Mouse (Mus musculus) heart, embryonic 11.5 days (tissue): ENCODE measurements around the gene Gemin5. TPM values are rescaled to one million over a fixed set of nuclear protein-coding genes. Genes with fewer than 3 reads are reported as not detected.

ENCODE experiments used
- ATAC-seq: fragments of 200-750 bp; cut with Nextera tagmentation; replicated peaks from 2 replicates; pipeline ENCODE4 v1.8.0; 2017; ENCODE audit warnings: moderate library complexity; ENCODE audit not compliant: insufficient number of reproducible peaks, low FRiP score, low TSS enrichment
- H3K27ac ChIP-seq: fragments of 300-500 bp; sonication (generic); 2 replicates; pipeline ENCODE4 v1.5.1; 2014; ENCODE audit warnings: mild to moderate bottlenecking, low read depth, low read length
- H3K27me3 ChIP-seq: fragments of 300-500 bp; sonication (generic); 2 replicates; pipeline ENCODE4 v1.6.1; 2014; ENCODE audit warnings: mild to moderate bottlenecking, low read length, mixed read lengths; ENCODE audit not compliant: control insufficient read depth, insufficient read depth
- H3K36me3 ChIP-seq: fragments of 300-500 bp; sonication (generic); 2 replicates; pipeline ENCODE4 v1.6.1; 2014; ENCODE audit warnings: mild to moderate bottlenecking, low read length, moderate library complexity, mixed read lengths; ENCODE audit not compliant: control insufficient read depth, insufficient read depth
- H3K4me1 ChIP-seq: fragments of 300-500 bp; sonication (generic); 2 replicates; pipeline ENCODE4 v1.6.1; 2014; ENCODE audit warnings: low read length; ENCODE audit not compliant: control insufficient read depth, insufficient read depth
- H3K4me2 ChIP-seq: fragments of 300-500 bp; sonication (generic); 2 replicates; pipeline ENCODE4 v1.6.1; 2014; ENCODE audit warnings: mild to moderate bottlenecking, moderate library complexity
- H3K4me3 ChIP-seq: fragments of 300-500 bp; sonication (generic); 2 replicates; pipeline ENCODE4 v1.5.1; 2014; ENCODE audit warnings: low read depth, low read length
- H3K9ac ChIP-seq: fragments of 300-500 bp; sonication (generic); 2 replicates; pipeline ENCODE4 v1.6.1; 2014; ENCODE audit warnings: mild to moderate bottlenecking, low read depth, low read length, moderate library complexity
- H3K9me3 ChIP-seq: fragments of 300-500 bp; sonication (generic); replicated peaks from 2 replicates; pipeline ENCODE4 v1.6.1; 2016; ENCODE audit warnings: low read length; ENCODE audit not compliant: control insufficient read depth
- WGBS: fragments of 180-500 bp; shearing (Covaris S2); extraction: QIAGEN DNeasy Blood & Tissue Kit; methylation state at CpG from one replicate; pipeline ENCODE4 v1.1.7; 2014; ENCODE audit not compliant: insufficient replicate concordance; 5-methylcytosine and 5-hydroxymethylcytosine counted together
- polyA plus RNA-seq: library from polyadenylated mRNA; unstranded; fragments of >200 nt; fragmentation: Nextera tagmentation; extraction: Ambion mirVana; gene quantifications from 2 replicates; pipeline ENCODE4 v1.2.1, GENCODE M21; 2014

Gemin5 gene
- polyA plus RNA-seq, 1 experiment from 2014 or later, result 15.3 TPM

DNA sequence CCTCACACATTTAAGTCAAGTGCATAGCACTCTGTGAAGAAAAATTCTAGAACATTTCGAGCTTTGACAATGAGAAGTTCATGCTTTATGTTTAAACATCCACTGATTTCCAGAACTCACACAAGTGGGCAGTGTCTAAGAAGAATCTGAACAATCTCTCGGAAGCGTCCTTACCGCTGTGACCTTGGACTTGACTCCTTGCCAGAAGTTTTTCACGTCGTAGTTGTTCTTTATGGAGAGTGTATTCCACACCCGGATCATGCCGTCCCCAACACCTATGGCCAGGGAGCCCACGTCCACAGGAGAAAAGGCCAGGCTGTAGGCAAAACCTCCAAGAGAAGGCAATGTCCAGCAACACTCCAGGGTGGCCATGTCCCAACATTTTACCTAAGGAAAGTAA lies 12.9 kb downstream of the Gemin5 start:
- 84% methylated on average over 9 of the region's 9 CpGs for WGBS
- Histone ChIP-seq H3K9me3 (no peaks in the 10 kb centered on the region), H3K4me2 (no peak overlapping the region), H3K27ac (no peak overlapping the region), H3K4me1 (no peaks in the 10 kb centered on the region; the same call in 1 of the 2 replicates), H3K27me3 (no peaks in the 10 kb centered on the region), H3K36me3 (peaks cover 37% of the 10 kb centered on the region), H3K9ac (no peak overlapping the region), H3K4me3 (no peak overlapping the region)
- no peak for ATAC-seq

DNA sequence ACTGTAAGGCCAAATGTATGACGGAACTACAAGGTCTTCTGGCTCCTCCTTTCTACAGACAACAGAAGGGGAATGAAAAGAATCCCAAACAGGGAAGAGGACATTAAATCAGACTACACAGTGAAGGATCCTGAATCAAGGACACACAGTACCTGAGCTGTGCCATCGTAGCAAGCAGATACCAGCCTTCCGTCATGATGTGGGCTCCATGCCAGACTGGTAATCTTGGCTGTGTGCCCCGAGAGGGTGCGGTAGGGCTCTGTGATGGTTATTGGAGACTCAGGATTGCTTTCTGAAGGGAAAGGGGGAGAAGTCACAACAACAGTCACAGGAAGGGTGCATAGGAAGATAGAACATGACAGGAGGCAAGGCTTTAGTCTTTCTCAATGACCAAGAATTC lies 22.1 kb downstream of the Gemin5 start:
- H3K4me1 ChIP-seq, result no peaks in the 10 kb centered on the region
- 90% methylated on average over 5 of the region's 5 CpGs for WGBS
- ATAC-seq, result no peak
- no peak overlapping the region for H3K4me3 ChIP-seq
- no peak overlapping the region for H3K4me2 ChIP-seq
- H3K27me3 ChIP-seq, result no peaks in the 10 kb centered on the region
- no peaks in the 10 kb centered on the region for H3K9me3 ChIP-seq
- peaks cover 51% of the 10 kb centered on the region for H3K36me3 ChIP-seq
- H3K9ac ChIP-seq, result no peak overlapping the region
- H3K27ac ChIP-seq, result no peak overlapping the region; the same call in 1 of the 2 replicates

DNA sequence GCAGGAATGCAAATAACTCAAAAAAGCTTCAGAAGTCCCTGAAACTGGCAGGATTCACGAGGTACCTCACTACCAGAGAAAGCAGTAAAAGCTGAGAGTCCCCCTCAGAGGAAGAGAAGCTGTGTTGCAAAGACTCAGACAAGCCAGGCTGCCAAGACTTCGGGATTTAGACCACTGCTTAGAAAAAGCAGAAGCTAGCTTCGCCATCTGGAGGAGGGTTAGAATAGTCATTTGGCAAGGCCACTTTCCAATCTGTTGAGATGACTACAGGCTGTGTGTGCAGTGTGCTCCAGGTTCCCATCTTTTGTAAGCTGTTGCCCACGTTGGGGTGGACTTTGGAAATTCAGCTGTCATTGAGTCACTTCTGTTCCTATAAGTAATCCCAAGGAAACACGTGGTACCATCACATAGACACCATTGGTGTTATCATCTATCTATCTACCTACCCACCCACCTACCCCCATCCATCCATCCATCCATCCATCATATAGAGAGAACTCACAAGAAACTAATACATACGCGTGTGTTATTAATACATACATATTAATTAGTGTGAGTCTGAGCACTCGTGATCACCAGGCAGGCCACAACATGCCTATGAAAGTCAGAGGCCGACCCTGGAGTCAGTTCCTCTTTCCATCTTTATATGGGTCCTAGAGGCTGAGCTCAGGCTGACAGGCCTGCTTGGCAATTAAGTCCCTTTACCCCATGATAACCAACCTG lies 24.5 kb downstream of the Gemin5 start:
- Histone ChIP-seq H3K27me3 (no peaks in the 10 kb centered on the region), H3K4me1 (no peaks in the 10 kb centered on the region; the same call in 1 of the 2 replicates), H3K4me3 (no peak overlapping the region), H3K27ac (no peak overlapping the region), H3K9me3 (no peaks in the 10 kb centered on the region), H3K4me2 (no peak overlapping the region), H3K9ac (no peak overlapping the region), H3K36me3 (peaks cover 59% of the 10 kb centered on the region)
- no peak for ATAC-seq
- 88% methylated on average over 9 of the region's 9 CpGs for WGBS

DNA sequence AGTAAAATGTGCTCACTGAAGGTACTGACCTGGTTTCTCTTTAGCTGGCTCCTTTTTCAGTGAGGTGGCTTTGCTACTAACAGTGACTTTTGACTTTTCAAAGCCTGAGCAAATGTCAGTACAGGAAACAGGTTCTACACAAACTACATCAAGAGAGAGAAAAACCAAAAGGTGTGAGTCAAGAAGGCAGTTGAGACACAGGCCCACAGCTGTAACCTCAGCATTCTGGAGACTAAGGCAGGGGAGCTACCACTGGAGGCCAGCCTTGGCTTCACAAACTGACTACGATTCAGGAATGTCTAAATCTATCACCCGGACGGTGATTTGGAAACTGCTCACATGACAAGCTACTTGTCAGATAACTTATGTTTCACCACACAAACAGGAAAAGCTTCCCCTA lies 28.9 kb downstream of the Gemin5 start:
- 74% methylated on average over 3 of the region's 3 CpGs for WGBS
- Histone ChIP-seq H3K27me3 (no peaks in the 10 kb centered on the region), H3K4me3 (no peak overlapping the region), H3K4me1 (no peaks in the 10 kb centered on the region; the same call in 1 of the 2 replicates), H3K9ac (no peak overlapping the region), H3K4me2 (no peak overlapping the region), H3K36me3 (peaks cover 45% of the 10 kb centered on the region), H3K9me3 (no peaks in the 10 kb centered on the region), H3K27ac (no peak overlapping the region)
- no peak for ATAC-seq

DNA sequence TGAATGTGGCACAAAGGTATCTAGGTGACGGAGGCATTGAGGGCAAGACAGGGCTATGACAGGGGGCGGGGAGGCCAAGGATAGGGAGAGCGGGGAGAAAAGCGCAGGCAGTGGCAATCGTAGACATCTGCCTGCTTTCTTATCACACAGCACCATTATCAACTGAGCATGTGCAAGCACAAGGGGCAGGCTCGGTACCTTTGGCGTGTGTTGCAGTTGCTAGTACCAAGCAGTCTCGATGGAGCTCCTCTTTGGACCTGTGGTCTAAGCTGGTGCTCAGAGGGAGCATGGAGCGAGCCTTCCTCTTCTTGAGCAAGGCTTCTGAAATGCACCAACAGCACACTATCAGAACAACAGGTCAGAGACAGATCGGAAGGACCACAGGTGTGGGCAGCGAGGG lies 29.5 kb downstream of the Gemin5 start:
- 86% methylated on average over 11 of the region's 11 CpGs for WGBS
- H3K9me3 ChIP-seq, result no peaks in the 10 kb centered on the region
- H3K4me3 ChIP-seq, result no peak overlapping the region
- H3K4me2 ChIP-seq, result no peak overlapping the region
- H3K36me3 ChIP-seq, result peaks cover 46% of the 10 kb centered on the region
- H3K4me1 ChIP-seq, result no peaks in the 10 kb centered on the region; the same call in 1 of the 2 replicates
- no peak for ATAC-seq
- no peaks in the 10 kb centered on the region for H3K27me3 ChIP-seq
- no peak overlapping the region for H3K9ac ChIP-seq
- no peak overlapping the region for H3K27ac ChIP-seq

DNA sequence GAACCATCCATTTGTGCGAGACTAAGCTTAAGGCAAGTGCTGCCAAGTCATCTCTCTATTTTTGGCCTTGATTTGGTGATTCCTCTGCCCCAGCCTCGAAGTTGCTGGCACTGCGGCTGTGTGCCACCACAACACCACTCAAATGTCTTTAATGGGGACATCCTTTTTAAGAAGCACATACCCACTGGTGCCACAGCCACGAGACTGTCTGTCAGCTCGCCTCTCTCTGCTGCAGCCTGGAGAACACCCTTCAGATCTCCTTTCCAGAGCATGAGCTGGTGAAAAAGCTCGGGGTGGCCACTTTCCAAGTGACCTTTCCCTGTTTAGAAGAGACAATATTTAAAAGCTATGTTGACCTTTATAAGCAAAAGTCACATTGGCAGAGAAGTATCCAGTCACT lies 31.7 kb downstream of the Gemin5 start:
- peaks cover 44% of the 10 kb centered on the region for H3K36me3 ChIP-seq
- ATAC-seq, result no peak
- H3K4me1 ChIP-seq, result no peaks in the 10 kb centered on the region; the same call in 1 of the 2 replicates
- no peak overlapping the region for H3K9ac ChIP-seq
- H3K4me3 ChIP-seq, result no peak overlapping the region
- H3K27ac ChIP-seq, result no peak overlapping the region
- WGBS, result 91% methylated on average over 6 of the region's 6 CpGs
- H3K4me2 ChIP-seq, result no peak overlapping the region
- H3K27me3 ChIP-seq, result no peaks in the 10 kb centered on the region
- no peaks in the 10 kb centered on the region for H3K9me3 ChIP-seq

DNA sequence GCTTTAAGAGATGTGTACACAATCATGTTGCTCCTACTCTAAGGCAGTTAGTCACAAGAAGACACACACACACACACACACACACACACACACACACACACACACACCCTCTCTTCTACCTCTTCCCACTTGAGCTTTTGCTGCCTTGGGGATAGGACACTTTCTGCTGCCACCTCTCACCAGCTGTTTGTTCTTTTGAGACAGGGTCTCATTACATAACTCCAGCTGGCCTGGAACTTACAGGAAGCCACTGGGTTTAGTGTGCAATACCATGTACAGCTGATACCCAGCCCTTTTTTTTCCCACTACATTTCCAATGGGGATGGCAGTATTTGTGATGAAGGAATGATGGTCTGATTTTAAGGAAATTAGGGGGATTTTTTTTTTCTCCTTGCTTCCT lies 33.0 kb downstream of the Gemin5 start:
- Histone ChIP-seq H3K4me1 (no peaks in the 10 kb centered on the region; the same call in 1 of the 2 replicates), H3K9ac (no peak overlapping the region), H3K36me3 (peaks cover 35% of the 10 kb centered on the region), H3K27ac (no peak overlapping the region), H3K4me3 (no peak overlapping the region), H3K9me3 (no peaks in the 10 kb centered on the region), H3K27me3 (no peaks in the 10 kb centered on the region), H3K4me2 (no peak overlapping the region)
- ATAC-seq, result no peak

DNA sequence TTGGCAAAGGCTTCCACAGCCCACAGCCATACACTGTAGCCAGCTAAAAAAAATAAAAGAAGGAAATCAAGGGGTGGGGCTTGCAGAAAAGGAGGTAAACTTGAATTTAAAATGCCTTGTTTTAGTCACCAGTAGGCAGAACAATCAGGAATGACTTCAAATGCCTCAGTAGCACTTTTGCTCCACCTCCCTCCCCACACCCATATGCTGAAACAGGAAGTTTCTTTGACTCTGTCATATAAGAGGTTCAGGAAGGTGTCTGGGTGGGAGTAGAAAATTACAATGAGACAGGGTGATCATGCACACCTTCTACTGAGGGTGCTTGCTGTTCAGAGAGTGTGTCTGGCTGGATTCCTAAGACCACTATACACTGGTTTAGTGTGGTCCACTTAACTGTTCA lies 33.5 kb downstream of the Gemin5 start:
- Histone ChIP-seq H3K4me1 (no peaks in the 10 kb centered on the region), H3K9me3 (no peaks in the 10 kb centered on the region), H3K27me3 (no peaks in the 10 kb centered on the region), H3K4me3 (no peak overlapping the region), H3K4me2 (no peak overlapping the region), H3K9ac (no peak overlapping the region), H3K27ac (no peak overlapping the region), H3K36me3 (peaks cover 35% of the 10 kb centered on the region)
- ATAC-seq, result no peak

DNA sequence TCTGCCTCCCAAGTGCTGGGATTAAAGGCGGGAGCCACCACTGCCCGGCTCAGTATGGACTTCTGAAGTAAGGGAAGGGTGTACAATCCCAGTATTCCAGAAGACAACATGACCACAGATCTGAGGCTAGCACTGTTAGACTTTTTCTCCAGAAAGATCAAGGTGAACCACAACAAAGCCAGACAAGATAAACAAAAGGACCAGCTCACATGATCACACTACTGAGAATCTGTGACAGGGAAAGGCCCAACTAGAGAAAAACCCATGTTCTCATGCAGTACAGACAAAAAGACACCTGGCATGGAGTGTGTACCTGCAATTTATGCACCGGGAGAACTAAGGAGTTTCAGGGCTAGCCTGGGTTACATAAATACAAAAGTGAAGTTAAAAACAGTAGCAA lies 36.3 kb downstream of the Gemin5 start:
- no peak for ATAC-seq
- Histone ChIP-seq H3K36me3 (peaks cover 37% of the 10 kb centered on the region), H3K4me1 (no peaks in the 10 kb centered on the region), H3K9ac (no peak overlapping the region), H3K4me3 (no peak overlapping the region), H3K27me3 (no peaks in the 10 kb centered on the region), H3K4me2 (no peak overlapping the region), H3K9me3 (no peaks in the 10 kb centered on the region), H3K27ac (no peak overlapping the region)
- 86% methylated on average over 3 of the region's 3 CpGs for WGBS
